Mouse (Mus musculus) CH12.LX (cell line): ENCODE results near the gene Tle6. TPM values are rescaled to one million over a fixed set of nuclear protein-coding genes. Genes with fewer than 3 reads are reported as not detected.

ENCODE experiments used
- DNase-seq: peaks from one replicate; pipeline ENCODE4 v3.0.0-alpha.2; 2013; ENCODE audit errors: extremely low read depth
- H3K27ac ChIP-seq: 2 replicates; pipeline ENCODE4 v1.5.1; 2012; ENCODE audit warnings: low read depth, mild to moderate bottlenecking, control low read depth, moderate library complexity; ENCODE audit not compliant: insufficient read depth
- H3K27me3 ChIP-seq: replicated peaks from 2 replicates; pipeline ENCODE3; 2012; ENCODE audit warnings: inconsistent platforms
- H3K36me3 ChIP-seq, 2 experiments: replicated peaks in 1 of 2; 2 replicates each; pipeline versions ENCODE3 to v1.6.1; 2012; ENCODE audit warnings: inconsistent platforms in 1 of 2, low read length in 1 of 2, mild to moderate bottlenecking in 1 of 2, mixed read lengths in 1 of 2, moderate library complexity in 1 of 2; ENCODE audit not compliant: control insufficient read depth in 1 of 2, insufficient read depth in 1 of 2
- H3K4me1 ChIP-seq, 2 experiments: 2 replicates each; pipeline ENCODE4 v1.6.1; 2012; ENCODE audit warnings: inconsistent platforms in 1 of 2, moderate library complexity in 1 of 2; ENCODE audit not compliant: insufficient read depth in 2 of 2, control insufficient read depth in 1 of 2
- H3K4me2 ChIP-seq: 2 replicates; pipeline ENCODE4 v1.6.1; 2012; ENCODE audit warnings: low read depth, mild to moderate bottlenecking, control low read depth; ENCODE audit not compliant: poor library complexity, insufficient read depth, severe bottlenecking
- H3K4me3 ChIP-seq, 3 experiments: fragments of 150-350 bp in 1 of 3; sonication (generic) in 1 of 3; replicated peaks in 1 of 3; 2 replicates each; pipeline versions ENCODE3 to v1.5.1; 2011 to 2012; ENCODE audit warnings: low read depth in 2 of 3, low read length in 2 of 3, mild to moderate bottlenecking in 2 of 3, moderate library complexity in 2 of 3, control low read depth in 1 of 3, improper control_type of control experiment in 1 of 3, inconsistent platforms in 1 of 3, mixed read lengths in 1 of 3; ENCODE audit not compliant: poor library complexity in 1 of 3
- H3K79me2 ChIP-seq: replicated peaks from 2 replicates; pipeline ENCODE4 v1.6.1; 2012; ENCODE audit warnings: mild to moderate bottlenecking, moderate library complexity; ENCODE audit not compliant: control insufficient read depth, poor library complexity, insufficient read depth, severe bottlenecking; ENCODE audit errors: extremely low read depth
- H3K9ac ChIP-seq: 2 replicates; pipeline ENCODE4 v1.6.1; 2012; ENCODE audit warnings: low read depth, mild to moderate bottlenecking, control low read depth, moderate library complexity; ENCODE audit not compliant: insufficient read depth
- H3K9me3 ChIP-seq: replicated peaks from 2 replicates; pipeline ENCODE3; 2012; ENCODE audit warnings: low read length, inconsistent platforms, mixed read lengths
- BHLHE40 ChIP-seq: IDR thresholded peaks from 2 replicates; pipeline ENCODE4 v1.6.1; 2011; ENCODE audit warnings: mild to moderate bottlenecking, low read depth, low read length, improper control_type of control experiment
- CHD2 ChIP-seq: IDR thresholded peaks from 2 replicates; pipeline ENCODE4 v1.6.1; 2011; ENCODE audit warnings: low read length, improper control_type of control experiment
- E2F4 ChIP-seq: IDR thresholded peaks from 2 replicates; pipeline ENCODE4 v1.6.1; 2011; ENCODE audit warnings: low read depth, low read length, improper control_type of control experiment; ENCODE audit not compliant: insufficient replicate concordance
- ETS1 ChIP-seq: conservative IDR thresholded peaks from 2 replicates; pipeline ENCODE4 v1.6.1; 2012; ENCODE audit warnings: low read depth, mild to moderate bottlenecking, inconsistent platforms, low read length, improper control_type of control experiment, moderate library complexity
- JUN ChIP-seq: IDR thresholded peaks from 2 replicates; pipeline ENCODE4 v1.6.1; 2011; ENCODE audit warnings: low read depth, mild to moderate bottlenecking, low read length, improper control_type of control experiment, moderate library complexity; ENCODE audit not compliant: insufficient read depth
- KAT2A ChIP-seq: IDR thresholded peaks from 2 replicates; pipeline ENCODE4 v1.6.1; 2012; ENCODE audit warnings: low read length, improper control_type of control experiment, inconsistent platforms; ENCODE audit not compliant: insufficient replicate concordance
- MAZ ChIP-seq: IDR thresholded peaks from 2 replicates; pipeline ENCODE4 v1.6.1; 2012; ENCODE audit warnings: low read depth, mild to moderate bottlenecking, inconsistent platforms, low read length, improper control_type of control experiment, moderate library complexity
- MXI1 ChIP-seq: IDR thresholded peaks from 2 replicates; pipeline ENCODE4 v1.6.1; 2011; ENCODE audit warnings: mild to moderate bottlenecking, low read depth, low read length, improper control_type of control experiment
- NRF1 ChIP-seq: IDR thresholded peaks from 2 replicates; pipeline ENCODE4 v1.6.1; 2014; ENCODE audit warnings: low read depth, mild to moderate bottlenecking, inconsistent platforms, low read length, improper control_type of control experiment, moderate library complexity
- PAX5 ChIP-seq: IDR thresholded peaks from 2 replicates; pipeline ENCODE4 v1.6.1; 2012; ENCODE audit warnings: low read length, inconsistent platforms, mixed read lengths
- POLR2A ChIP-seq: IDR thresholded peaks from 2 replicates; pipeline ENCODE4 v1.6.1; 2011; ENCODE audit warnings: low read depth, mild to moderate bottlenecking, improper control_type of control experiment, low read length
- RCOR1 ChIP-seq: conservative IDR thresholded peaks from 2 replicates; pipeline ENCODE4 v1.6.1; 2012; ENCODE audit warnings: low read depth, mild to moderate bottlenecking, inconsistent platforms, low read length, improper control_type of control experiment
- TBP ChIP-seq: conservative IDR thresholded peaks from 2 replicates; pipeline ENCODE4 v1.6.1; 2011; ENCODE audit warnings: low read depth, low read length, improper control_type of control experiment
- UBTF ChIP-seq: IDR thresholded peaks from 2 replicates; pipeline ENCODE4 v1.6.1; 2012; ENCODE audit warnings: low read depth, mild to moderate bottlenecking, inconsistent platforms, low read length, improper control_type of control experiment, moderate library complexity
- USF1 ChIP-seq: IDR thresholded peaks from 2 replicates; pipeline ENCODE4 v1.6.1; 2014; ENCODE audit warnings: low read depth, mild to moderate bottlenecking, inconsistent platforms, low read length, improper control_type of control experiment
- ZC3H11A ChIP-seq: IDR thresholded peaks from 2 replicates; pipeline ENCODE4 v1.6.1; 2012; ENCODE audit warnings: low read depth, mild to moderate bottlenecking, inconsistent platforms, low read length, improper control_type of control experiment
- ZMIZ1 ChIP-seq: IDR thresholded peaks from 2 replicates; pipeline ENCODE4 v1.6.1; 2012; ENCODE audit warnings: low read depth, mild to moderate bottlenecking, inconsistent platforms, low read length, improper control_type of control experiment
- dilution Hi-C: fragments of 300-500 bp; cut with MboI; formaldehyde crosslinking; loops from 2 replicates; pipeline ENCODE4 v1.14.3; 2020; ENCODE audit warnings: low sequenced_read_pairs; ENCODE audit not compliant: extremely low pct_unique_long_range_greater_than_20kb, extremely low pct_ligation_motif_present
- in situ Hi-C: fragments of 300-500 bp; cut with MboI; formaldehyde crosslinking; loops from 3 replicates; pipeline ENCODE4 v1.14.3; 2019; ENCODE audit warnings: low sequenced_read_pairs, low pct_ligation_motif_present, low pct_unique_long_range_greater_than_20kb, mixed read lengths
- polyA plus RNA-seq: library from polyadenylated mRNA; unstranded; fragments of >175 nt; gene quantifications from 2 replicates; pipeline ENCODE4 v1.2.1, GENCODE M21; 2012; ENCODE audit warnings: low read depth; ENCODE audit not compliant: insufficient read length
- total RNA-seq, 2 experiments: library from RNA; depleted of rRNA; stranded (reverse); fragments of 300-350 nt in 1 of 2; fragments of >200 nt in 1 of 2; gene quantifications; 2 replicates each; pipeline ENCODE4 v1.2.3; 2012 to 2014

Gene Tle6
- total and polyA plus RNA-seq, 3 experiments, result 0.39 to 1.3 (median 1.2) TPM

- DNase-seq, result no peak
- no peak overlapping the region for H3K27ac ChIP-seq
- H3K27me3 ChIP-seq, result peaks cover 5% of the 10 kb centered on the region
- TF ChIP-seq ETS1 (no peak), TBP (no peak), UBTF (no peak), JUN (no peak), NRF1 (no peak), CHD2 (no peak), KAT2A (no peak), MAZ (no peak)
- H3K9ac ChIP-seq, result peak overlapping the region; percentile 98; the same call in 1 of the 2 replicates
- H3K79me2 ChIP-seq, result peaks cover 12% of the 10 kb centered on the region
- peak overlapping the region in 1 of 3 experiments; percentile 73 for H3K4me3 ChIP-seq
- H3K9me3 ChIP-seq, result no peaks in the 10 kb centered on the region
- in situ Hi-C loops (no loop called here), dilution Hi-C loops (no loop called here)
- peak overlapping the region; percentile 32 for H3K4me2 ChIP-seq
- peaks cover 10 to 54% of the 10 kb centered on the region in 2 experiments; a peak in 3 of 4 replicates for H3K4me1 ChIP-seq
- peaks cover 5 to 46% of the 10 kb centered on the region in 2 experiments for H3K36me3 ChIP-seq
These were observed 57.2 kb downstream of the Tle6 start for GRCm38 (mm10) chr10:81543633-81544032.

GRCm38 (mm10) chr10:81542727-81543460 lies 58.0 kb downstream of the Tle6 start:
- Histone ChIP-seq H3K36me3 (peaks cover 5 to 51% of the 10 kb centered on the region in 2 experiments), H3K4me2 (no peak overlapping the region), H3K9ac (no peak overlapping the region), H3K4me3 (no peak overlapping the region), H3K79me2 (peaks cover 12% of the 10 kb centered on the region)
- in situ Hi-C loops (no loop called here), dilution Hi-C loops (no loop called here)
- DNase-seq, result no peak
- TF ChIP-seq CHD2 (no peak), RCOR1 (no peak), PAX5 (no peak), USF1 (no peak), POLR2A (no peak), KAT2A (no peak), TBP (no peak), E2F4 (no peak), BHLHE40 (no peak), ZMIZ1 (no peak), ZC3H11A (no peak), MXI1 (no peak), MAZ (no peak)
- TF ChIP-seq, all 38 proteins: peak for 0
- H3K9me3 ChIP-seq, result no peaks in the 10 kb centered on the region
- peaks cover 2% of the 10 kb centered on the region for H3K27me3 ChIP-seq
- peaks cover 12 to 62% of the 10 kb centered on the region in 2 experiments; a peak in 3 of 4 replicates for H3K4me1 ChIP-seq
- no peak overlapping the region for H3K27ac ChIP-seq
